Mouse (Mus musculus) embryo, embryonic 11 days (tissue): ENCODE measurements around the gene Esyt3.

Experiments
- DNase-seq: peaks from one replicate; pipeline ENCODE4 v3.0.0-alpha.2; 2015

Gene Esyt3

DNA sequence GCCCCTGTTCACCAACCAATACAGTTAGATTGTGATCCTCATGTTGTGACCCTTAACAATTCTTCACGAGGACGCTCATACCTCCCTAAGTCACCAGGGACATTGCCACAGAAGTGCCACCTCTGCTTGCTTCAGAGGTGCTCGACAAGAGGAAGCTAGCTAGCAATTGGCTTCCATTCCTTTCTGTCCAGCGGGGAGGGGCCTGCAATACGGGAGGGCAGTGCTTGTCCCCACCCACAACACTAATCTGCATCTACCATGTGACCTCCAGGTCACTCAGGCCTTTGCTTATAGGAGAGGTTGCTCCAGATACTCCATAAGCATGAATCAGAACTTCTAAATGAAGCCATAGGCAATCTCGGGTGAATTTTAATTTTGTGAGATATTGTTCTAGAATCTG, 5.0 kb downstream of the Esyt3 start:
- DNase-seq: no peak

DNA sequence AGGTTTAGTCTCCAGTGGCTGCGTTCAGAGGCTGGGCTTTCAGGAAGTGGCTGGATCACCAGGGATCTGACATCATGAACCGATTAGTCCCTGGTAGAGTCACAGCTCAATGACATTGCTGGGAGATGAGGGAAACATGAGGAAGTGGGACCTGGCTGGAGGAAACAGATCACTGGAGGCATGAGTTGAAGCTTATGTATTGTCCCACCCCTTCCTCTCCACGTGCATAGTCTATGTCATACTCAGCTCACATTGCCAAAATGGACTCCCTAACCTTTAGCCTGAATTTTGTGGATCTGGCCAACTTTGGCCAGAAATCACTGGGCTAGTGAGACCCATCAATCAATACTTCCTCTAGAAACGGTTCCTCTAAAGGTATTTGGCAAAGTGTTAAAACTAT, 5.4 kb downstream of the Esyt3 start:
- no peak for DNase-seq

DNA sequence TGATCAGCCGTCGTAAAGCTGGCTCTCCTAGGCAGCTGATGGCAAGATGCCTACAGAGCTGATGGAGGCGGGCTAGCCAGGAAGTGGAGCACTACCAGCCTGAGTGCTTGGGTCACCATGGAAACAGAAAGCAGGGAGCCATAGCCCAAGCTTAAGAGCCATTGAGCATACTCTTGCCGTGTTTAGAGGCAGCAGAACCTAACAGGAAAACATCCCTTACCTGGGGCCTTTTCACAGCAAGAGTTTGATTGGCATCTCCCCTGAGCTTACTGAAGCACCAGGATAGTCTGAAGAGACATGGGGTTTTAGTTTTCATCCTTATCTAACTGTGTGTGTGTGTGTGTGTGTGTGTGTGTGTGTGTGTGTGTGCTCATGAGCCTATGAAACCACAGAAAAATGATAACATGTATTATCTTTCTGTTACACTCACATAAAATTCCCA, 13.0 kb downstream of the Esyt3 start:
- no peak for DNase-seq

DNA sequence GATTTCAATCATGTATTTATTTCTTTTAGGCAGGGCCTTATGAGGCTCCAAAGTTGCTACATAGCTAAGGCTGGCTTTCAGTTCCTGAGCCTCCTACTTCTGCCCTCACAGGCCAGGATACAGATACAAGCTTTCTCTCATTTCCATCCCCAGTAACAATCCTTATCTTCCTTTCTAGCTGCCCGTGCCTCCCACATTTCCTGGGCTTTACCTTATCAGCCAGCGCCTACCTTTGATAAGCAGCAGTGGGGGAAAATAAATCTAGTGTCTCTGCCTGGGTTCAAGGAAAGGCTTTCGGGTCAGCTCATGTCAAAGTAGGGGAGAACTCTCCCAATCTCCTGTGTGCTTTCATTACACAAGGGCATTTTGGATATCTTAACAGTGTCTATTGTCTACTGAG, 16.8 kb downstream of the Esyt3 start:
- DNase-seq: no peak

DNA sequence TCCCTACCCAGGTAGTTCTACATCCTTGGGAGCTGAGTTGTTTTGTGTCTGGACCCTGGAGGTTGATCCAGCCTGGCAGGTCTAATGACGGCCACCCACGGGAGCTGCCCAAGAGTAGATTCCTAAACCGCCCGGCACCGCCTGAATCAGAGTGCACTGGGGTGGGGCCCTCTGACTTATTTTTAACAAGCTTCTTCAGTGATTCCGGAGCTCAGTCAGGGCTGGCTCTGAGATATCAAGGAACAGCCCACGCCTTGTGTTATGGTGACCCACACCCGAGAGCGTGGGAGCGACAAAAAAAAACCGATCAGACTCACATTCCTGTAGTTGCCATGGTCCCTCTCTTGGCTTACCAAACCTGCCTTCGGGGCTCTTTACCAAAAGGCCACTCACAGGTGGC, 18.2 kb downstream of the Esyt3 start:
- no peak for DNase-seq

DNA sequence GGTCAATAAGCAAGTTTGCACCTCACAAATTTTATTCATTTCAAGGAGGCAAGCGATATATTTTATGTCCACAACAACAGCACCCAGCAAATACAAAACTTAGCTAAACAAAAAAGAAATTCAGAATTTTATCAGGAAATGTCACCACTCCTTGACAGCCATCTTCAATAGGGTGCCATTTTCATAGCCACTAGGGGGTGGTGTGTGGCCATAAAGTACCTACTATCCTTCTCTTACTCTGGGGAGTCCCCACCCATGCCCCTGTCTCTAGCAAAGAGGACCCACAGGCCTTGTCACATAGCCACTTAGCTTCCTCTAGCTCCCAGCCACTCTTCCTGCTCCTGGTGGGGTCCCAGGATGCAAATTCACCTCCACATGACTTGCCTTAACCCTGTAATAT, 19.2 kb downstream of the Esyt3 start:
- no peak for DNase-seq

DNA sequence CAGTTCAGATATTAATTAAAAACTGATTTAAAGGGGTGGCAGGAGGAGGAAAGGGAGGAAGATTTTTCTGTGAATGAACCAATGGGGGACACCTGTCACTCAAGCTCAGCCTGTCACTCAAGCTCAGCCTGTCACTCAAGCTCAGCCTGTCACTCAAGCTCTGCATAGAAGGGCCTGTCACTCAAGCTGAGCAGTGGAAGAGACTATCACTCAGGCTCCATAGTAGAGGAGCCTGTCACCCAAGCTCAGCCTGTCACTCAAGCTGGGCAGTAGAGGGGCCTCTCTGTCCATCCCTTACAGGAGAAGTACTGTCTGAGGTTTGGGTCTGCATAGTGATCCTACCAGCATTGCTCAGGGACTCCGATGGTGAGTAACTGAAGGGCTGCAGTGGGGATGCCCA, 20.1 kb downstream of the Esyt3 start:
- DNase-seq: no peak

DNA sequence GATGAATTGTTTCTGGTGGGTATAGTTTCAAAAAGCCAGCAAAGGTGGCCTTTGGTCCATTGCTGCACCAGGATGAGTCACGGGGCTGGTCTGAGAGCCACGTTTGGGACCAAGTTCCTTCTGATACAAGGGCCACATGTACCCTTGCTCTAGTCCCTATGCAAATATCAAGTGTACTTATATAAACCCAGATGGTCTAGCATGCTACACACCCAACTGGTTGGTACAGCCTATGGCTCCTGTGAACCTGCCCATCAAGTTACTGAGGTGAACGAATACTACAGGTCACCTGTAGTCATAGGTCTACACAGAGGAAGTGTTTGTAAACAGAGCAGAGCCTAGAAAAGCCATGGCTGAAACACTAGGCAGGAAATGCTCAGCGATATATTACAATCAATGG, 21.8 kb downstream of the Esyt3 start:
- DNase-seq: no peak

DNA sequence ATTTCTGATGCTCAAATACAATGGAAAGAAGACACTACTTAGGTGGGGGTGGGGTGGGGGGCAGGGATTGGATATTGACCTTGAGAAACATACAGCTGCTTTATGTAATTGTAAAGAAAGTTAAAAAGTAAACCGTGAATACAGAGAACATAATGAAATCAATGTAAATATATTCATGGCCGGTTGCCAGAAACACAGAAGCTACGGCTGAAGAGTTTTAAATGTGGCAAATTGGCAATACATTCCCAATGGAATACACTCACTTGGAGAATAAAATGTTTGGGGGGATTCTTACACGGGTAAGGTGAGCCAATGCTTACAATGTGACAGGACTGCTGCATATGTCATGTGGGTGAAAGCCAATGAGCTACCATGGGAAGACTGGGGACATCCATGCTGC, 31.5 kb downstream of the Esyt3 start:
- DNase-seq: no peak

DNA sequence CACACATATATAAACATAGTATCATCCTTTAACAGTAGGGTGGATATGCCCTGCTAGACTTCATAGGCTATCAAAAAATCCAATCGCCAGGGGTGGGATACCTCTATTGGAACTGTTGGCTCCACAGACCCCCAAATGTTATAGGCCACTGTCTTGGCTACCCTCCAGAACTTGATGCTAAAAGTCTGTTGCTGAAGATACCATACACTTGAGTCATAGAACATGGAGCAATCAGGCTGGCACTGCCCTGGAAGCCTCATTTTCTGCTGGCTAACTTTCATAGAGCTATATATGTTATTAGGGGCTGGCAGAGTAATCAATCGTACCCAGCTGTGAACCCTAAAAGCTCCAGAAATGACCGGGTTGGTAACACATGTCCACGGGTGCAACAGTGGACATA, 32.4 kb downstream of the Esyt3 start:
- no peak for DNase-seq

DNA sequence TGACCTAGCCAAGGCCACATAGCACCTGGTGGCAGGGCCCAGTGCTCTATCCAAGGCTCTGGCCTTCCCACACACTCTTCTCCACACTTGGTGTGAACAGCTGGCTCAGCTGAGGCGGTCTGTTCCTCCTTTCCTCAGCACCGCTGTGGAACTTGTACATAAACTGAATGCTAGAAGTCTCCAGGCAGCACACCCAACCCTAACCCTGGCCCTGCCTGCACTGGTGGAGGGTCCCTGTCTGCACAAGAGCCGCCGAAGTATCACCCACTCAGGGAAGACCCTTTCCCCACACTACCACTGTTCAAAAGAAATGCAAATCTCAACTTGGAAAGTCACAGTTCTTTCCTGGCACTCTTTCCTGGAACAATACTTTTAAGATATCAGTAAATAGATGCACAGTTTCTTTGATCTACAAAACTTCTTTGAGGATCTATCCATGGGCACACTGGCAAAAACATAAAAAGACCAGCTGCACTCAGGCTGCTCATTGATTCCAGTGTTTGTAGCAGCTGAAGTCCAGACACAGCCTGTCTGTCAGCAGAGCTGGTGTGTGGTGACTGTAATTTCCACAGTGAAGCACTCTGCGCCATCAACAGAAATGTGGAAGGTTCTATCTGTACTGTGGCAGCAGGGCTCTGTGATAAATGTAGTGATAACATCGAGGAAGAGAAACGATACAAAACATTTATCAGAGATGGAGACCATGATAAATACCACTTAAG, 33.0 kb downstream of the Esyt3 start:
- DNase-seq: no peak

DNA sequence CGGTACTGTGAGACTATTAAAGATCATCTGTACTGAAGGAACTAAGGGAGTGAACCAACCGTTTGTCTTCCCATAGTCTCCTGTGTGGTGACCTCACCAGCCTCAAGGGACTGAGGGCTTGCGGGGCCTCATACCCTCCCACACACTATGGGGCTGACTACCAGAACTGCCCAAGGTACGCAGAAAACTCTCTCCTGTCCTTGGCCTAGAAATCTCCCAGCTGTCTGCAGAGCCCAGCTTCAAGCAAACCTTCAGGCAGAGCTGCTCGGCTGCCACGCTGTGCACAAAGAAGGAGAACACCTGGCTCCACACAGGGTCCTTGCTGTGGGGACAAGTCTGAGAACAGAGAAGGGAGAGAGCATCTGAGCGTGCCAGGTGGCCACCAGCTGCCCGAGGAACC, 38.4 kb downstream of the Esyt3 start:
- no peak for DNase-seq

DNA sequence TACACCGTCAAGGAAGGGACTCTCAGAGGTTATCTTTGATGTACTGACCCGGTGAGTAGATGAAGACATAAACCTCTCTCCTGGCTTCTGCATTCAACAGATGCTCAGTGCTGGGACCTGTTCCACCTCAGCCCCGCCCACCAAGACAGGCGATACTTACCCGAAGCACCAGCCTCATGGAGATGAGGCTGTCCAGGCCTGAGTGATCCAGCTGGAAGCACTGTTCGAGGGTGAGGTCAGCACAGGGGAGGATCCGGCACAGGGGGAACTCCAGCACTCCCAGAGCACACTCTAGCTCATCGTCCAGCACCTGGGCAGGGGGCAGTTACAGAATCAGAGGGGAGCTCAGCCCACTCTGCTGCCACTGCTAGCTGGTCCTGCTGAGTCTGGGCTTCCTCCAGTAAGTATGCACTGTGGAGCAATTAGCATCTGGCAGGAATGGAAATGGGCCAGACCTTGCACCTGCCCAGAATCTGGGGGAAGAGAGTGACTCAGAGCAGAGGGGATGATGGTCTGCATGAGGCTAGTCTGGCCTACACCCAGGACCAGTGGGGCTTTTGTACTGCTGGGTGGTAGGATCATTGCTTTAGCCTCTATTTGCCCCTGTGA, 38.9 kb downstream of the Esyt3 start:
- DNase-seq: no peak

DNA sequence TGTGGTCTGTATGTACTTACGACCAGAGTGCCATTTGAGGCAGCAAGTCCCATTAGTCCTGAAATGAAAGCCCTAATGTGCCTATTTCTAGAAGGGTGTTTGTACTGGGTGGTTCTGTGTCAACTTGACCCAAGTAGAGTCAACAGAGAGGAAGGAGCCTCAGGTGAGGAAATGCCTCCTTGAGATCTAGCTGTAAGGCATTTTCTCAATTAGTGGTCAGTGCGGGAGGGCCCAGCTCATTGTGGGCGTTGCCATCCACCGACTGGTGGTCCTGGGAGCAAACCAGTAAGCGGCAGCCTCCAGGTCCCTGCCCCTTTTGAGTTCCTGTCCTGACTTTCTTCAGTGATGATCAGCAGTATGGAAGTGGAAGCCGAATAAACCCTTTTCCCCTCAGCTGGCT, 52.1 kb downstream of the Esyt3 start:
- DNase-seq: no peak

DNA sequence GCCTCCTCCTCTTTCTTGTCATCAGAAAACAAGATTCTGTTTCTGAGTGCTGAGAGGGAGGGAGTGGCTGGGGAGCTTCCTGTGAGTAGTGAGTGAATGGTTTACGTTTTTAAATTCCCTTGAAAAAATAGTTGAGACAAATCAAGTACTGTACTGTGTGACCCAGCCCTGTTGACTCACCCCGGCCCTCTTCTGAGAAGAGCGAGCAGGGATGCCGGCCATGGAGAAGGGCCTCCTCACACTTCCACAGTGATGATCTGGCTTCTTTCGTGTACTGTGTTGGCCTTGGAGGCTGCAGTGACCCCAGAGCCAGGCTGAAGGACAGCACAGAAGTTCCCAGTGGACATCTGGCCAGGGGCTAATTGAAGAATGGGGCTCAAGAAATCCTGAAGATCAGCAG, 54.1 kb downstream of the Esyt3 start:
- no peak for DNase-seq
